Mouse (Mus musculus): ENCODE measurements around the gene Arhgap24. TPM values are rescaled to one million over a fixed set of nuclear protein-coding genes. Genes with fewer than 3 reads are reported as not detected.
"Not testable (repeated sequence)": the region's sequence is repeated elsewhere in the genome, so short reads cannot be mapped to it uniquely, and the experiment has no call there.

Arhgap24 gene
- total RNA-seq, 2 experiments from 2014 or later = 0.42 to 0.53 TPM

DNA sequence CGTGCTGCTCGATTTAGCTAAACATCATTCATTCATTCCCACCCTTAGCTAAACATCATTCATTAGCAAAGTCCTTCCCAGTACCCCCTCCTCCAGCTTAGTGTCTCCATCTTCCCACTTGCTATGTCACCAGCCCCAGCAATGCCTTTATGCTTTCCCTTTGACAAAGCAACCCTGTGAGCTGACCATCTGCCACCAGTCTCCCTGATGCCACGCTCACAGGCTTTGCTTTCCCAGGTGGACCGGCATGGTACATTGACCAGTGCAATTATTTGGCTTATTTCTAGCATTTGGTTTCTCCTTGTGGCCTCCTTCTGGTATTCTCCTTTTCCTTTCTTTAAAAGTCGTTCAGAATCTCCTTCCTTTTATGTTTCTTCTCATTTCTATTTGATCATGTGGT, 445.6 kb downstream of the Arhgap24 start:
- ATAC-seq (replicated peaks; ENCODE audit: low FRiP score, poor library complexity, severe bottlenecking) = no peak

DNA sequence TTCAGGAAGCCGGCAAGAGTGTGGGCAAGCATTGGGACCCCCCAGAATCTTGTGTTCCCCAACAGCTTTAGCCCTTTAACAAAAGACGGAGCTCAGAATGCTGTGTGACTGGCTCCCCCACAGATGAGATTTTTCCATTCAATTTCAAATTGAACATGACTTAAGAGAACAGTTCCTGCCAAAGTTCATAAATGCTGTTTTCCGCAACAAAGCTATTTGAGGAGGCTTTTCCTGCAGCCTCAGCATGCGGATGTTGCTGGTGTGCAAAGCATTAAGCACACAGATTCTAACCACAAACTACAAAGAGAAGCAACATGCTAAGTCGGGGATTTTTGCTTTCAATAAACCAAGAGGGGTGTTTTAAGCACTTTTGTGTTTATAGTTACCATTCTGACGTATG, 449.0 kb downstream of the Arhgap24 start:
- ATAC-seq (replicated peaks; ENCODE audit: low FRiP score, poor library complexity, severe bottlenecking) = no peak

DNA sequence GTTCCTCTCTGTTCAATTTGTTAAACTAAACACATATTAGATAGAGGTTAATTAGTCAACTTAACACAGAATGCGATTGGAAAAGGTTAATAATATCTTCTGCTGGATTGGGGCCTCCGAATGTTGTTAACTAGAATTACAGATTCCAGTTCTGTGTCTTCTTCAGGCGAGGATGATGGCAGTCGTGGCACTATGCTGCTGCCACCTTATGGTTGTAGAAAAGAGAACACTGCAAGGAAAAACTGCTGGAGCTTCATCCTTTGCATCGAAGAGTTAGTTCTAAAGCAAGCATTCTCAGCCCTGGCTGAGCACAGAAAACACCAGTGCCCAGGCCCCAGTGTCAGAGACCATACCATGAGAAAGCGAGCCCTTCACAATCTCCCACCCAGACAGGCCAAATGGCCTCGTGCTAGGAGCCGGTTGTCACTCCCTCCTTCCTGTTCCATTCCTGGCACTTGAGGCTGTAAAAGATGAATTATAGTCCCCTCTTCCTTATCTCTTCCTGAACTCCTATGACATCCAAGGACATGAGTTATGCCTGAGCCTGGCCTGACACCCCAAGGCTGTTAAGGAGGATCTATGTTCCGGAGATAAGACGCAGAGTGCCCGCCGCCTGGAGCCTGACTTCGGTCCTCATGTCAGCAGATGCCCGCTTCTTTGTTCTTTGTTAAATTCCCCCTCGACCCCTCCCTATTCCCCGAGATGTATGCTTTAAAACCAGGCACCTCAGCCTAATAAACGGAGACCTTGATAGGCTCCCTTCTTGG, 462.9 kb downstream of the Arhgap24 start:
- not testable (repeated sequence) for ATAC-seq (replicated peaks; ENCODE audit: low FRiP score, poor library complexity, severe bottlenecking)

DNA sequence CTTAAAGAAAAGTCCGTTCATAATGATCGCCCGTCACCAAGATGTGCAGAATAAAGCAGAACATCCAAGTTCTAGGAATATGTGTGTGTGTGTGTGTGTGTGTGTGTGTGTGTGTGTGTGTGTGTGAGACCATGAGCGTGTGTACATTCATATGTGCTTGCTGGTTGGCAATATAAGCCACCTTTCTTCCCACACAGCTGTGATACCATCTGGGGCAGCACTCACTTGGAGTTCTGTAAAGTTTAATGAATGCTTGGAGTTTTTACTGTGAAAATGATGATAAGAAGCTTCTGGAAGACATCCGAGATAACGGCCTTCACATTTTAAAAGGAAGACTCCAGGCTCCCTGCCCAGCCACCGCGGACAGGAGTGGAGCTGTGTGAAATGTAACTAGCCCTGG, 465.4 kb downstream of the Arhgap24 start:
- no peak for ATAC-seq (replicated peaks; ENCODE audit: low FRiP score, poor library complexity, severe bottlenecking)

DNA sequence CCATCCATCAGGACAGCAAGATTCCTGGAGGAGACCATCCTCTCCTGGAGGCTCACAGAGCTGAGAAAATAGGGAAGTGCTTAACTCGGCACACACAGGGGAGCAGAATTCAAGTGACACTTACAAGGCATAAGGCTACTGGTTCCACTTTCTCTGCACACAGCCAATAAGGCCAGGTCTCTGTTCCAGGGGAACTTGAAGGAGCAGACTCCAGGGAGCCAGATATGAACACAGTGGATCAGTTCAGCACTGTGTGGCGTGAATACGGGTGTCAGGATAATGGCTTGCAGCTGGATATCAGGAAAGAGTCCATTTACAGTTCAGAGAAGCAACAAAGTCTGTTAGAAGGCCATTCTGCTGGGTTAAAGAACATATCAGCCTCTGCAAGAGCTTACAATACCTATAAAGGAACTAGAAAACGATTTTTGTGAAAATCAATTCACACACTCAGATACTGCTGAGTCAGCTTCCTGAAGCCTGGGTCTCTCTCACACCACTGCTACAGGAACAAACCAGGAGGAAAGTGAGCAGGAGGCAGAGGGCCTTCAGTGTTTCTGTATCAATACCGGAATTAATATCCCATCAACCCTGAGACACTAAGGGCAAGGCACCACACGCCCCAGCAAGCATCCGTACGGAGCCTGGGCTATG, 466.0 kb downstream of the Arhgap24 start:
- no peak for ATAC-seq (replicated peaks; ENCODE audit: low FRiP score, poor library complexity, severe bottlenecking)

All from erythroid progenitor cell, adult 5-6 weeks (primary cell).